Mouse (Mus musculus) forebrain, embryonic 10.5 days (tissue): ENCODE data around the gene Golga2. TPM values are rescaled to one million over a fixed set of nuclear protein-coding genes. Genes with fewer than 3 reads are reported as not detected.

Experiments
- DNase-seq: peaks from one replicate; pipeline ENCODE4 v3.0.0-alpha.2; 2017; ENCODE audit warnings: low spot score; ENCODE audit errors: extremely low spot score
- H3K27ac ChIP-seq: fragments of 300-500 bp; sonication (generic); 2 replicates; pipeline ENCODE4 v1.5.1; 2016; ENCODE audit warnings: mild to moderate bottlenecking
- H3K27me3 ChIP-seq: fragments of 300-500 bp; sonication (generic); 2 replicates; pipeline ENCODE4 v1.6.1; 2016; ENCODE audit warnings: mild to moderate bottlenecking; ENCODE audit not compliant: poor library complexity, severe bottlenecking
- H3K36me3 ChIP-seq: fragments of 300-500 bp; sonication (generic); replicated peaks from 2 replicates; pipeline ENCODE4 v1.6.1; 2016; ENCODE audit warnings: mild to moderate bottlenecking, moderate library complexity
- H3K4me1 ChIP-seq: fragments of 300-500 bp; sonication (generic); 2 replicates; pipeline ENCODE4 v1.6.1; 2016
- H3K4me3 ChIP-seq: fragments of 300-500 bp; sonication (generic); 2 replicates; pipeline ENCODE4 v1.5.1; 2016; ENCODE audit warnings: mild to moderate bottlenecking, moderate library complexity
- H3K9me3 ChIP-seq: fragments of 300-500 bp; sonication (generic); 2 replicates; pipeline ENCODE4 v1.6.1; 2016; ENCODE audit warnings: mild to moderate bottlenecking, moderate library complexity
- WGBS: fragments of 180-500 bp; shearing (Covaris S2); methylation state at CpG from one replicate; pipeline ENCODE4 v1.1.7; 2016; 5-methylcytosine and 5-hydroxymethylcytosine counted together
- polyA plus RNA-seq: library from polyadenylated mRNA; unstranded; fragments of >200 nt; fragmentation: Nextera tagmentation; extraction: Ambion mirVana; gene quantifications from 2 replicates; pipeline ENCODE4 v1.2.1, GENCODE M21; 2016

Golga2 gene
- polyA plus RNA-seq, result 16.6 and 17.4 TPM in 2 replicates

- H3K9me3 ChIP-seq, result no peaks in the 10 kb centered on the region
- no peak for DNase-seq
- H3K4me1 ChIP-seq, result peaks cover 23% of the 10 kb centered on the region
- 1% methylated on average over 23 of the region's 23 CpGs for WGBS
- peak within 1 kb of the TSS; percentile 95 for H3K4me3 ChIP-seq
- no peaks in the 10 kb centered on the region for H3K27me3 ChIP-seq
- H3K27ac ChIP-seq, result peak within 1 kb of the TSS; percentile 90
- peaks cover 45% of the 10 kb centered on the region for H3K36me3 ChIP-seq
These were observed at the start of gene Golga2 for GRCm38 (mm10) chr2:32287334-32287840. Gene Golga2, plus strand, starts transcription at chr2:32287384.

DNA sequence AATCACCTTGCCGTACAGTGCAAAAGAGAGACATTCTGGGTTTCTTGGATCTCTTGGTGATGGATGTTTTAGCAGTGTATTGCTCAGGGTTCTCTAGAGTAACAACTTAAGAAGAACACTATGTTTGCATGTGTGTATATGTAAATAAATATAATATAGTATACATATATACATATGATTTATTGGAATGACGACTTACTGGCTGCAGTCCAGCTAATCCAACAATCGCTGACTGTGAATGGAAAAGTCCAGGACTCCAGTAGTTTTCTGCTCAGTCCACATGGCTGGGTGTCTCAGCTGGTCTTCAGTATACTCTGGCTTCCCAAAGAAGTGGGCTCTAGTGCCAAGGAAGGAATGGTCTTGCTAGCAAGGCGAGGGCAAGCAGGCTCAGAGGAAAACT is 49.6 kb upstream of the Golga2 start:
- Histone ChIP-seq H3K36me3 (peaks cover 60% of the 10 kb centered on the region), H3K4me1 (peaks cover 26% of the 10 kb centered on the region), H3K27me3 (no peaks in the 10 kb centered on the region), H3K27ac (peak overlapping the region; percentile 91), H3K4me3 (peak overlapping the region; percentile 79), H3K9me3 (no peaks in the 10 kb centered on the region)
- DNase-seq, result no peak
- WGBS, result 46% methylated on average over 4 of the region's 4 CpGs

- DNase-seq, result no peak
- Histone ChIP-seq H3K4me1 (peaks cover 26% of the 10 kb centered on the region), H3K4me3 (no peak overlapping the region), H3K27ac (no peak overlapping the region), H3K9me3 (no peaks in the 10 kb centered on the region), H3K27me3 (no peaks in the 10 kb centered on the region), H3K36me3 (peaks cover 60% of the 10 kb centered on the region)
- WGBS, result 94% methylated on average over 9 of the region's 9 CpGs
These were observed 48.3 kb upstream of the Golga2 start for GRCm38 (mm10) chr2:32238708-32239435.

- no peaks in the 10 kb centered on the region for H3K9me3 ChIP-seq
- peaks cover 13% of the 10 kb centered on the region for H3K4me1 ChIP-seq
- H3K27ac ChIP-seq, result no peak overlapping the region
- no peak for DNase-seq
- 88% methylated on average over 5 of the region's 5 CpGs for WGBS
- H3K4me3 ChIP-seq, result no peak overlapping the region
- peaks cover 66% of the 10 kb centered on the region for H3K36me3 ChIP-seq
- no peaks in the 10 kb centered on the region for H3K27me3 ChIP-seq
These were observed 46.6 kb upstream of the Golga2 start for GRCm38 (mm10) chr2:32240591-32240990.

- H3K36me3 ChIP-seq, result peaks cover 90% of the 10 kb centered on the region
- H3K9me3 ChIP-seq, result no peaks in the 10 kb centered on the region
- no peaks in the 10 kb centered on the region for H3K27me3 ChIP-seq
- no peak for DNase-seq
- no peak overlapping the region for H3K27ac ChIP-seq
- no peaks in the 10 kb centered on the region for H3K4me1 ChIP-seq
- no peak overlapping the region for H3K4me3 ChIP-seq
- WGBS, result 86% methylated on average over 4 of the region's 4 CpGs
These were observed 44.2 kb upstream of the Golga2 start for GRCm38 (mm10) chr2:32242986-32243385.

- H3K36me3 ChIP-seq, result peaks cover 99% of the 10 kb centered on the region
- 83% methylated on average over 4 of the region's 4 CpGs for WGBS
- H3K9me3 ChIP-seq, result no peaks in the 10 kb centered on the region
- DNase-seq, result no peak
- H3K4me3 ChIP-seq, result no peak overlapping the region
- no peak overlapping the region for H3K27ac ChIP-seq
- H3K4me1 ChIP-seq, result no peaks in the 10 kb centered on the region
- H3K27me3 ChIP-seq, result no peaks in the 10 kb centered on the region
These were observed 40.4 kb upstream of the Golga2 start for GRCm38 (mm10) chr2:32246741-32247140.

DNA sequence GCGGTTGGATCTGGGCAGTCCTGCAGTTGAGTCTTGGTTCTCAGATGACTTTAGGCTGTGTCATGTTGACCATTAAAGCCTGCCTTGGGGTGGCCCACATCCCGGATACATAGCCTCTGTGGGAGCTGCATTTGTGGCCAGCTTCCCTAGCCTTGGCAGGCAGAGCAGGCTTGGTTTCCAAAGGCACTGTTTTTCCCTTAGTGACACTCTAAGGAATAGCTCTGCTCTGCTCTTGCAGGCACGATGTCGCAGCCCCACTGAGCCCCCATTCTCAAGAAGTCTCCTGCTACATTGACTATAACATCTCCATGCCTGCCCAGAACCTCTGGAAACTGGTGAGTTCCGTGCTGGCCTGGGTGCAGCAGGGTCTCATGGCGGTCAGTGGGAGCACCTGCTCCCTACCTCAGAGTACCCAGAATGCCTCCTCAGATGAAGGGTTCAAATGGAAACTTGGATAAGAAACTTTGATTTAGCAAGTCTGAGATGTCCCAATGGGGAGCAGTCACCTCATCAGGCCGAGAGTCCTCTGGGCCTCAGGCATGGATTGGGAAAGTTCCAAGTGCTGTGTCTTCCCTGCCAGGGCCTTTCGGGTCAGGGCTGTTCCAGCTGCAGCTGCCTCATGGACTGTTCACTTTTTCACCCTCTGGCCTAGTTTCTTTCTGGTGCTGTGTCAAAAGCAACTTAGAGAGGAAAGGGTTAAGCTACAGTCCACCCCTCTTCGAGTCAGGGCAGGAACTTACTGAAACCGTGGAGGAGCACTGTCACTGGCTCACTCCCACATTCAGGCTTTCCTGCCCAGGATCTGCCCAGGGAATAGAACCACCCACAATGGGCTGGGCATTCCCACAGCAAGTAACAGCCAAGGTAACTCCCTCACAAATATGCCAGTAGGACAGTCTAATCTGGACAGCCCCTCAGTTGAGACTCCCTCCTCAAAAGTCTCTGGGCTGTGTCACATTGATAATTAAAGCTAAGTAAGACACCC is 38.5 kb upstream of the Golga2 start:
- Histone ChIP-seq H3K36me3 (peaks cover 100% of the 10 kb centered on the region), H3K4me3 (no peak overlapping the region), H3K27ac (no peak overlapping the region), H3K9me3 (no peaks in the 10 kb centered on the region), H3K4me1 (no peaks in the 10 kb centered on the region), H3K27me3 (no peaks in the 10 kb centered on the region)
- no peak for DNase-seq
- 84% methylated on average over 10 of the region's 10 CpGs for WGBS

GRCm38 (mm10) chr2:32251791-32252527 is 35.2 kb upstream of the Golga2 start:
- 93% methylated on average over 12 of the region's 12 CpGs for WGBS
- no peak overlapping the region for H3K4me3 ChIP-seq
- no peak for DNase-seq

DNA sequence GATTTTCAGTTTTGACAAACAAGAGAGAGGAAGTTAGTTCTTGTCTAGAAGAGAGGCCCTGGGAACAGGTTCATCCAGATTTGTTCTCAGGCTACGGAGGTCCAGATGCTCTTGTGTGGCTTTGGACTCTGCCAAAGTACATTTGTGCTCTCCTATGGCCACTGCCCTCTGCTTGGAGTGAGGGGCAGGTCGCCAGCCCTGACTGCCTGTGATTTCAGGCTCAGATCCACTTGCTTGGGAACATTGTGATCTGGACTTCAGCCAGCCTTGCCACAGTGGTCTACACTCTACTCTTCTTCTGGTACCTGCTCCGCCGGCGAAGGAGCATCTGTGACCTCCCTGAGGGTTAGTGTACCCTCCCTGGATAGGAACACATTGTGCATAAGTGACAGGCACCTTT is 34.5 kb upstream of the Golga2 start:
- 95% methylated on average over 5 of the region's 5 CpGs for WGBS
- Histone ChIP-seq H3K36me3 (peaks cover 97% of the 10 kb centered on the region), H3K4me1 (no peaks in the 10 kb centered on the region), H3K9me3 (no peaks in the 10 kb centered on the region), H3K27ac (no peak overlapping the region), H3K27me3 (no peaks in the 10 kb centered on the region), H3K4me3 (no peak overlapping the region)
- no peak for DNase-seq

More at GRCm38 (mm10) chr2:32251791-32252527, 35.2 kb upstream of the Golga2 start:
- no peak overlapping the region for H3K27ac ChIP-seq
- H3K27me3 ChIP-seq, result no peaks in the 10 kb centered on the region
- H3K9me3 ChIP-seq, result no peaks in the 10 kb centered on the region
- H3K4me1 ChIP-seq, result no peaks in the 10 kb centered on the region
- peaks cover 97% of the 10 kb centered on the region for H3K36me3 ChIP-seq

DNA sequence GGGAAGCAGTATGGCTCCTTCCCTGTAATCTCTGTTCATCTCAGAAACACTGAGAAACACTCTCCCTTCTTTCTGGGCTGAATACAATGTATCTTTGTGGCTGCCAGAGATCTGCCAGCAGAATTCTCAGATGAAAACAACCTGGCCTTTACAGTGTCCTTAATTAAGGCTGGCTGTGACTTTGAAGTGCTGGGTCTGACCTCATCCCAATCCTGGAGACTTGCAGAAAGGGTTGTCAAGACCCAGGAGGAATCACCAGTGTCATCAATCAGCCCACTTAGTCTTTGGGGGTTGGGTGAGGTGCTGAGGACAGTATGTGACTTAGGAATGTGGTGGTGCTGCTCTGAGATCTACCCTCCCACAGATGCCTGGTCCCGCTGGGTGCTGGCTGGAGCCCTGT is 33.8 kb upstream of the Golga2 start:
- H3K36me3 ChIP-seq, result peaks cover 97% of the 10 kb centered on the region
- WGBS, result 95% methylated on average over 1 of the region's 1 CpGs

GRCm38 (mm10) chr2:32254563-32254962 is 32.6 kb upstream of the Golga2 start:
- no peak for DNase-seq
- Histone ChIP-seq H3K9me3 (no peaks in the 10 kb centered on the region), H3K36me3 (peaks cover 88% of the 10 kb centered on the region), H3K4me3 (no peak overlapping the region), H3K4me1 (peaks cover 13% of the 10 kb centered on the region), H3K27ac (no peak overlapping the region), H3K27me3 (no peaks in the 10 kb centered on the region)
- 87% methylated on average over 5 of the region's 5 CpGs for WGBS

More for the DNA sequence above, 33.8 kb upstream of the Golga2 start:
- Histone ChIP-seq H3K4me1 (peaks cover under 1% of the 10 kb centered on the region), H3K9me3 (no peaks in the 10 kb centered on the region), H3K27ac (no peak overlapping the region), H3K4me3 (no peak overlapping the region), H3K27me3 (no peaks in the 10 kb centered on the region)
- DNase-seq, result no peak

GRCm38 (mm10) chr2:32256273-32256672 is 30.9 kb upstream of the Golga2 start:
- WGBS, result 93% methylated on average over 11 of the region's 11 CpGs
- H3K36me3 ChIP-seq, result peaks cover 71% of the 10 kb centered on the region

More at GRCm38 (mm10) chr2:32256273-32256672, 30.9 kb upstream of the Golga2 start:
- Histone ChIP-seq H3K27ac (no peak overlapping the region), H3K4me3 (no peak overlapping the region), H3K4me1 (peaks cover 20% of the 10 kb centered on the region), H3K27me3 (no peaks in the 10 kb centered on the region), H3K9me3 (no peaks in the 10 kb centered on the region)
- DNase-seq, result no peak
